Mouse (Mus musculus) right cerebral cortex, postnatal 4 days (tissue): ENCODE measurements at regions not wholly inside any gene's neighbourhood (a gene's known extent, or its start where the extent isn't known, plus 50 kb on each side); places are given as distances from the start of the nearest gene placed in this dataset.

Experiments
- DNase-seq: peaks from one replicate; pipeline ENCODE4 v3.0.0-alpha.2; 2022

GRCm38 (mm10) chr13:101824962-101825361 lies 56.9 kb upstream of the Pik3r1 start:
- no peak for DNase-seq

GRCm38 (mm10) chr13:101831872-101832629 lies 64.0 kb upstream of the Pik3r1 start:
- no peak for DNase-seq

GRCm38 (mm10) chr13:101834546-101834945 lies 66.5 kb upstream of the Pik3r1 start:
- no peak for DNase-seq

- DNase-seq = no peak
Observed at GRCm38 (mm10) chr13:101836992-101837391, 69.0 kb upstream of the Pik3r1 start.

- DNase-seq = no peak
Observed at GRCm38 (mm10) chr13:101844461-101845440, 76.7 kb upstream of the Pik3r1 start.

- DNase-seq = no peak
Observed at GRCm38 (mm10) chr13:101846016-101846415, 78.0 kb upstream of the Pik3r1 start.

GRCm38 (mm10) chr13:101847879-101848600 lies 80.0 kb upstream of the Pik3r1 start:
- no peak for DNase-seq

GRCm38 (mm10) chr13:101848601-101849147 lies 80.7 kb upstream of the Pik3r1 start:
- no peak for DNase-seq

- DNase-seq = no peak
Observed at GRCm38 (mm10) chr13:101849416-101849815, 81.4 kb upstream of the Pik3r1 start.

- no peak for DNase-seq
Observed at GRCm38 (mm10) chr13:101851329-101851728, 83.3 kb upstream of the Pik3r1 start.

GRCm38 (mm10) chr13:101852960-101853359 lies 84.9 kb upstream of the Pik3r1 start:
- no peak for DNase-seq

- peak; percentile 72 for DNase-seq
Observed at GRCm38 (mm10) chr13:101855141-101855540, 87.1 kb upstream of the Pik3r1 start.

- DNase-seq = no peak
Observed at GRCm38 (mm10) chr13:101860704-101861103, 92.7 kb upstream of the Pik3r1 start.

- DNase-seq = no peak
Observed at GRCm38 (mm10) chr13:101862011-101862410, 94.0 kb upstream of the Pik3r1 start.

GRCm38 (mm10) chr13:101863015-101863414 lies 95.0 kb upstream of the Pik3r1 start:
- DNase-seq = no peak

GRCm38 (mm10) chr13:101863602-101864001 lies 95.6 kb upstream of the Pik3r1 start:
- no peak for DNase-seq

- DNase-seq = no peak
Observed at GRCm38 (mm10) chr13:101866843-101867242, 98.8 kb upstream of the Pik3r1 start.

- peak; percentile 29 for DNase-seq
Observed at GRCm38 (mm10) chr13:101874761-101875160, 106.7 kb upstream of the Pik3r1 start.

- DNase-seq = no peak
Observed at GRCm38 (mm10) chr13:101876069-101876468, 108.1 kb upstream of the Pik3r1 start.

- no peak for DNase-seq
Observed at GRCm38 (mm10) chr13:101876601-101877000, 108.6 kb upstream of the Pik3r1 start.

GRCm38 (mm10) chr13:101878168-101878567 lies 110.2 kb upstream of the Pik3r1 start:
- no peak for DNase-seq

GRCm38 (mm10) chr13:101879561-101880081 lies 111.6 kb upstream of the Pik3r1 start:
- no peak for DNase-seq
